Mouse (Mus musculus) telencephalon, adult 2 months (tissue): ENCODE measurements at regions not wholly inside any gene's neighbourhood (a gene's known extent, or its start where the extent isn't known, plus 50 kb on each side); places are given as distances from the start of the nearest gene placed in this dataset.

ENCODE experiments used
- DNase-seq: peaks from one replicate; pipeline ENCODE4 v3.0.0-alpha.2; 2011; ENCODE audit warnings: low read depth, low spot score

DNA sequence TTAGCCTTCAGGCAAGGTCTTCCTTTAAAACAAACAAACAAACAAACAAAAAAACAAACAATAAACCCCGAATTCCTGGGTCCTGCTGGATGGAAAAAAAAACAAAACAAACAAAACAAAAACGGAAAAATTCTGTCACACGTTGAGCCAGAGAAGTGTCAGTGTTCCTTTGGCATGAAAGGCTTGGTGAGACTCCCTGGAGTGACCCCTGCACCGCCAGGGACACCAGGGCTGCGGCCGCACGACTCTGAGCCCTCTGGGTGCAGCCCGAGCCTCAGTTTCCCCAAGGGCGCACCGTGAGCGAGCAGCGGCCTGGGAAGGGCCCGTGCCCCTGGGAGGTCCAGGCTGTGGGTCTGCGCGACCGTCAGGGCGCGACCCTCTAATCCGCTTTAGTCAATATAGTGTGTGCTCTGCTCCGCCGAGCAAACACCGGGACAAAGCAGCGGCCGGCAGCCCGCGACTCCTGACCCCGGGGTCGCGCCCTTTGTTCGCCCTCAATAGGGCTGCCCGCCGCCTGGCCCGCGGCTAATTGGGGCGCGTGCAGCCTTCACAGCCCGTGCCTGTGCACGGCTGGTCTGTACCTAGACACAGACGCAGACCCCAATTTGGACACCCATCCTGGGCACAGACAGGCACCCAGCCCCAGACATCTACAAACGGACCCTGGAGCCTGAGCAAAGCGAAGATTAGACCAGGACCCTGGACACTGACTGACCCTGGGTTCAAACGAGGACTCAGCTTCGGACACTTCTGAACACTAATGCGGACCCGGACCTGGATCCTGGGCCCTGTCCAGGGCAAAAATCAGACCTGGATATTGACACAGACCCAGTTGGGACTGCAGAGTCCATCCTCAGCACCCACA is 74.0 kb upstream of the Ppara start:
- DNase-seq, result no peak

DNA sequence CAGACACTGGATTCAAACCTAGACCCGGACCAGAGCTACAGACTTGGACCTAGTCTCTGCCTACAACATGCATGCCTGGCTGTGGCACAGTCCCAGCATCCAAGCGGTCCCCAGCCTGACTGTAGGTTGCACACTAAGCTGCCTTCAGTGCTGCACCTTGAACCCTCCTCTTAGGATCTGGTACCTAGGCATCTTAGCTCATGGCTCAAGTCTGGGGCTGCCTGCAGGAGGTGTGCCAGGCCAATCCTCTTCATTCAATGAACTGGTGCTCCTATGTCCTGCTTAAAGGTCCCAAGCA is 73.4 kb upstream of the Ppara start:
- no peak for DNase-seq

DNA sequence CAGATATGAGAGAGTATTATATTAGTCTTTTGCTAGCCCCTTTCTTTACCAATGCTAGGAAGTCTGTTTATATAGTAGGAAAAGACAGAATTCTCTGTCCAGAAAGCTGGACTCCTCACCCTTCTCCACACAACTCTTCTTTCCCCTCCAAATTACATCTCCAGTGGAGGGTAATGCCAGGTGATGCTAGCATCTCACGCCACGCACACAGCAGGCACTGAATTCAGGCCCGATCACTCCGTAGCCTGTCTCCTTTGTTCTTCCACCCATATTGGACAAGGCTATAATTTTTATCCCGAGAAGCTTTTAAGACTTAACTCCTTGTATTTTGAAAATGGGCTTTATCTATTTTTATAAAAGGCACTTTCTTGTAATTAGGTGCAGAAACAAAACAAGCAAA is 73.0 kb upstream of the Ppara start:
- DNase-seq, result no peak

DNA sequence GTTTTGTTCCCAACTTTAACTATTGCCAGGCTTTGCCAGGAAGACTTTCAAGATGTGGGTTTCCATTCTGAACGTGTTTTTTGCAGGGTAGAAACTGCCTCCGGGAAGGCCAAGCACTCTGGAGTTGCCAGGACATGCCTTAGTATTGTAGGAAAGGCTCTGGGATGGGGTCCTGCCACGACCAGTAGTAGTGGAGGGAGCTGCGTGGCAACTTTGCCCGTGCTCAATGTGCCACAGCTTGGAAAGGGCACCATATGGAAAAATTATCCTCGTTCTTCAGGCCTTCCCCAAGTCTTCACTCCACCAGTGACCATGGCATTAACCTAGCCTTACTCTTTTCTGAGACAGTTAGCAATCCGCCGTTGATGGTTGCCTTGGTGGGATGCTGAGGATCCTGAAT is 72.5 kb upstream of the Ppara start:
- no peak for DNase-seq

DNA sequence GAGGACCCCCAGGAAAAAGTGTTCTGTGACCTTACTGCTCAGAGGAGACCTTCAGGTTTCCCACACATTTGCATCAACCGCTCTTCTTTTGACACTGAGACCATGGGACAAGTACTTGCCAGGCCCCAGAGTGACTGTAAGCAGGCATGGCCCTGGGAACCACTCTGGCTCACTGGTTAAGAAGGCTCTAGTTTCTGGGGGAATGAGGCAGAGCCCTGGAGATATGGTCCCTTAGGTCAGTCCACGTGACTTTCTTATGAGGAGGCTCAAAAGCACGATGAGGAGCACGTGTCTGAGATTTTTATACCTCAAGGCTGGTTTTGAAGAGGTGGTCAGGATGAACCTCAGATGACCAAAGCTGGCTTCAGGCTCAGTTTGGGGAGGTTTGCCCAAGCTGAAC is 72.1 kb upstream of the Ppara start:
- no peak for DNase-seq

DNA sequence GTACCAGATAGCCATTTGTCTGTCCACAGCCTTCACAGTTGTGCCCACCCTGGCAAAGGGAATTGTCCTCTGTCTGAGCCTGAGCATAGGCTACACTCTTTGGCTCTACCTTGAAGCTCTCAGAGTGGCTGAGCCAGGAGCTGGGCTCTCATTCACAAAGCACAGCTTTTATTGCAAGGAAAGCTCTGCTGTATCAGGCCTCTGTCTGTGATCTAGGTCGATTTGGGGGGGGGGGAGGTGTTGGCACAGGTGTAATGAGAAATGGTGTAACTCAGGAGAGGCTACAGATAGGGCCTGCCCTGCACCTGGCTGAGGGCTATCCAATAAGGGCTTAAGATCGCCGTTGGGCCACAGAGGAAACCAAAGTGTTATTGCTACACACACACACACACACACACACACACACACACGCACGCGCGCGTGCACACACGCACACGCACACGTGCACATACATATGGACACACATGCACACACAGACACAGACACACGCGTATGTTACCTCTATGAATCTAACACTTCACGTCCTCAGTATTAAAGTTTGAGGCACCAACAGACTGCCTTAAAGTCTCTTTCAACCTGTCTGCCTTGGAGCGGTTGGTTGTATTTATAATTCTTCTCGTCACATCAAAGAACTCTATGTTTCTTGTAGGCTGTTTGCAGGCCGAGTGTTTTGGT is 70.9 kb upstream of the Ppara start:
- DNase-seq, result no peak

DNA sequence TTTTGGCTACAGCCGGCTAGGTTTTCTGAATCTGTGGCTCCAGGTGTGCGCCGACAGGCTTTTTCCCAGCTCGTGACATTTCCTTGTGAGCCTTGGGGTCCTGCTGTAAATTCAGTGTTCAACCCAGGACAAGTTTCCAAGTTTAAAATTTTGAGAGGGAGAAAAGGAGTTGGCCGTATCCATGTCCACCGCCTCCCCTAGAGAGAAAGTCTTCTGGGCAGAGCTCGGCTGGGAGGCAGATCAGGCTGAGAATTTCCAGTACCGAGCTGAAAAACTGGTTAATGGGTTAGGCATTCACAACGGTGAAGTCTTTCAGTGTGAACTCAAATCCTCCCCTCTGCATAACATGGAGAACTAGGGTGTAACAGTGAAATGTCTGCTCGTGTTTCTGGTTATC is 70.4 kb upstream of the Ppara start:
- no peak for DNase-seq

DNA sequence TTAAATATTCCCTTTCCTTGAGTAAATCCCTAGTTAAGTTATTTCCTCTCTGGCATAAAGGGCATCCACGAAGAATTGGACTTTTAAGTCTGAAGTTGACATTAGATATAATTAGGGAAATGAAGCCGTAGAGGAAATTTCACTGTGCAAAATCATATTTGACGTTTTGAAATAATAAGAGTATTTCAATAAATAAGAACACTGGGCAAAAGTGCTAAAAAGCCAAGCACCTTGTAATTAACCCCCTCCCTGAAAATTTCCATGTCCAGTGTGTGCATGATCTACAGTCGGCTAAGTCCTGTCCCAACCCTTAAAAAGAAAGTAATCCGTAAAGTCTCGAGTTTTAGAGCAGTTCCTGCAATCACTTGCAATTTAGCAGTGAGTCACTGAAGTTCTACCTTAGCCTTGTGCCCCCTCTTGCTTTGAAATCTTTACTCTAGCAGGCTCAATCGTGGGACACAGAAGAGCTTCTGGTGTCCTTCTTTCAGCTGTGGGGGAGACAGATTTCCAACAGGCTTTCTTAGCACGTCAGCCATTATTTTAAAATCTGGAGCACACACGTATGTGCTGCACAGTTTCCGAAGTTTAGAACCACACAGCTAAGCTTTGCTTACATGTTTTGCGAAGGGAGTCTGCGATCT is 69.5 kb upstream of the Ppara start:
- no peak for DNase-seq

DNA sequence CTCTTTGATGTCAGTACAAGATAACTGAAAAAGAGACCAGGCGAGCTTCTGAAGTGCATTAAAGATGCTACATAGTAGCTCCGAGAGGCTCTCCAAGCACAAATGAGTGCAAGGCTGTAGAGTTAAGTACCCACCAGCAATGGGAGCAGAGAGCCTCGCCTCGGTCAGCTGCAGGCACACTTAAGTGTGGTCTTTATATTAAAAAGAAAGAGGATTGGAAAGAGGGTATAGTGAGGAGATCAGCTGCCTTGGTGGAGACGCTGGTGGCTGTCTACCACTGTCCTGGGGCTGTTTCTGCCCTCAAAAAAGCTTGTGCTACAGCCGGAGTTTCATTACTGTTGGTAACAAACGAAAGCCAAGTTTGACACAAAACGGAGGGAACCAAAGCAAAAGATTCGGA is 68.3 kb upstream of the Ppara start:
- no peak for DNase-seq

DNA sequence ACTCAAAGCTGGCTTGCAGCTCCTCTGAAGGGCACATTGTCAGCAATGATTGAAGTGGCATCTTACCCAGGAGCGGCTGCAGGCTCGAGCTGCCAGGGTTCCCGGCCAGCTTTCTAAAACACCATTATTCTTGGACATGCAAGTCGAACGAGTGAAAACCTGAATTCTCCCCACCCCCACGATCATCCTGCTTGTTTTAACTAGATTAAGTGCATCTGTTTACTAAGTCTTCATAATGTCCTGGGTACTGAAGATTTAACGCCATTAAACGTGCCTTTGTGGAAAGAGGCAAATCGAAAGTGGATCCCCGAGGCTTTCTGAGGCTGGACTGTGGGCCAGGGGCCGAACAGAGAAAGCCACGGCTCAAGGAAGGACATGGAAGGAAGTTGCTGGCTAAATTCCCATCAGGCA is 67.4 kb upstream of the Ppara start:
- DNase-seq, result no peak

DNA sequence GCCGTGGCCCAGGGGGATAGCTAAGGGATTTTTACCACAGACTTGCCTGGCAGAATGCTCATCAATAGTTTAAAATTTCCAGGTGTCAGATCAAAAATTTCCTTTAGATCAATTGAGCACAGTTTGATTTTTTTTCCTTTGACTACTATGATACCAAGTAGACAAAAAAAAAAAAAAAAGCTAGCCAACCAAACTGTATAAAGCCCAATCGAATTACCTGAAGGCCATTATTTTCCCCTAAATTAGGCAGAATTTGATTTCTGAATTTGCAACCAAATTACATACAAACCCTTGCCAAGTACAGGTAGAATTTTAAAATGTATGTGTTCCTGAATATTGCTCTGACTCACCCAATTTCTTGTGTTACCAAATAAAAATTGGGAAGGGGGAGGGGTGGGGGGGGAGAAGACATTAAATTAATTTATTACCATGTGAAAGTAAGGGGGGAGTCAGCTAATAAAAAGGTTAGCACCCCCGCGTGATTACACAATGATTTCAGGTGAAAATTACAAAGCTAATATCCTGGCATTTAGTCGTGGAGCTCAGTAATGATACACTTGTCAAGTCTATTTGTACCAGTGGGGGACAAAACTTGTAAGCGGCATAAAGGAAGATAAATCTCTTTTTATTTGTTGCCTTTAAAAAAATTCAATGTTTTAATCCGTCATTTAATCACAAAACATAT is 66.7 kb upstream of the Ppara start:
- DNase-seq, result no peak

DNA sequence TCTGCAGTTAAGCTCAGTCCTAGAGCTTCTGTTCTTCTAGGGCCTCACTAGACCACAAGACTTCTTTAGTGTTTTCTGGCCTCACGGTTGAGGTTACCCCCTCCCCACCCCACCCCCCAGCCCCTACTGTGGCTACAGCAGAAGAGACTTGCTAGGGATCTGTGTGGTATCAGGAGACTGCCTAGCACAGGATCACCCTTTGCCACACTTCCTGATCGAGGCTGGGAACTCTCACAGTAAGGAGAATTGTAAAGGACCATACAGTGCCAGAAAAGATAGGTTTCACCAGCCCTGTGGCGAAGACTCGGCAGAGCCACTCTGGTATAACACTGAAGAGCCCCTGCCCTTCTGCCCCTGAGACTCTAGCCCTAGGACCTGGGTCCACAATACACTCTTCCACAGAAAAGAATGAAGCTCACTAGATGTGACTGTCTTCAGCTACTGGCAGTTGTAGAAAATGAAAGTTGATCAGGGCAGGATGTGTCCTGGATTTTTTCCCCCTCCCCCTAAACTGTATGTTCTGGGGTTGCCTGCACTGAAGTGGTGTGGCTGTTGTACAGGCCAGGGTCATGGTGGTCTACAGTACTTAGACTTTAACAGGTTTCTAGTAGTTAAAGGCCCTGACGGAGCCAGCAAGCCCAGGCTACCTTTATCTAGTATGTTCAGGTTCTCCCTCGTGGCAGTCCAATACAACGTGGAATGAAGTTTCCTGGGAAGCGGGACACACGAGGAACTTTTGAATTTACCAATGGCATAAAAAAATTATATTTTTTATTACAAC is 65.7 kb upstream of the Ppara start:
- no peak for DNase-seq

DNA sequence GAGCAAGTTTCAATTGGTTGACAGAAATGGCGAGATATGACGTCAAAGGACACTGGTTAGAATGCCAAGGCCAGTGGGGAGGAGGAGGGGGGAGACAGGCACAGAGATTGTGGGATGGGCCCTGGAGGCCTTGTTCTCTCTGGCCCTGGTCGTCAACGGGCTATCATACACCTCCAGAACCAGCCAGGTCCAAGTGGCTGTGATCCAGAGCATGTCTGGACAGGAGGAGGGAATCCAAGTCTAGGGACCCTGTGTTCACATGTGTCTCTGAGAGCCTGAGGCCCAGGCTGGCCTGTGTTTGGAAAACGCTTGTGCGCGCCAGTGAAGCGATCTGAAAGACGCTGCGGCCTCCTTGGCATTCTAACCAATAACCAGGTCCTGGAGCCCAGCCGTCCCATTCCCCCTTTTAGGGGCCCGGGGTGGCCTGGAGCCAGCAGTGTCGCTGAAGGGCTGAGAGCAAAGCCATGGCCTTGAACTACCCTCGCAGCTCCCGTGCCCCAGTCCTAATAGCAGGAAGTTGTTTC is 65.1 kb upstream of the Ppara start:
- peak; percentile 86 for DNase-seq

DNA sequence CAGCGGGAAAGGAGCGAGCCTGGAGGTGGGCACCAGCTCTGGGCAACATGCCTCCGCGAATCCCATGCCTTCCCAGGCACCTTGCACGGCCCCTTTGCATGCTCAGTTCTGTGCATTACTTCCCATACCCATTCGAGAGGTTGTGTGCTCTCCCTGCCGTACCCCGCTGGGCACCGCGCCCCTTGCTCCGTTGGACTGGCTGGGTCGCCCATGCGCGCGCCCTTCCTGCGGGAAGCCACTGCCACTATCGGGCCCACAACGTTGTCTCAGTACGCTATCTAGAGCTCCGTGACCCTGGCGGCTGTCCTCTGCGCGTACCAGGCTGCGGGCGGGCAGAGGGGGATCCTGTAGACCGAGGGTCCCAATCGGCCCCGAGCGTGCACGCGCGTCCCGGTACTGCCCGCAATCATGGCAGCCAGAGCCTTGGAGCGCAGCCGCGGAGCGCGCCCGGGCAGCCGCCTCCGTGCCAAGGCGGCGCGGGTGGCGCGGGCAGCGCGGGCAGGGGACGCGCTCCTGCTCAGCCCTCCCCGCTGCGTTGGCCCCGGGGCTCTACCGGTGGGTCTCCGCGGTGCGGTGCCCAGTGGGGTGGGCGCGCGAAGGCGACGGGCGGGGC is 64.5 kb upstream of the Ppara start:
- no peak for DNase-seq

DNA sequence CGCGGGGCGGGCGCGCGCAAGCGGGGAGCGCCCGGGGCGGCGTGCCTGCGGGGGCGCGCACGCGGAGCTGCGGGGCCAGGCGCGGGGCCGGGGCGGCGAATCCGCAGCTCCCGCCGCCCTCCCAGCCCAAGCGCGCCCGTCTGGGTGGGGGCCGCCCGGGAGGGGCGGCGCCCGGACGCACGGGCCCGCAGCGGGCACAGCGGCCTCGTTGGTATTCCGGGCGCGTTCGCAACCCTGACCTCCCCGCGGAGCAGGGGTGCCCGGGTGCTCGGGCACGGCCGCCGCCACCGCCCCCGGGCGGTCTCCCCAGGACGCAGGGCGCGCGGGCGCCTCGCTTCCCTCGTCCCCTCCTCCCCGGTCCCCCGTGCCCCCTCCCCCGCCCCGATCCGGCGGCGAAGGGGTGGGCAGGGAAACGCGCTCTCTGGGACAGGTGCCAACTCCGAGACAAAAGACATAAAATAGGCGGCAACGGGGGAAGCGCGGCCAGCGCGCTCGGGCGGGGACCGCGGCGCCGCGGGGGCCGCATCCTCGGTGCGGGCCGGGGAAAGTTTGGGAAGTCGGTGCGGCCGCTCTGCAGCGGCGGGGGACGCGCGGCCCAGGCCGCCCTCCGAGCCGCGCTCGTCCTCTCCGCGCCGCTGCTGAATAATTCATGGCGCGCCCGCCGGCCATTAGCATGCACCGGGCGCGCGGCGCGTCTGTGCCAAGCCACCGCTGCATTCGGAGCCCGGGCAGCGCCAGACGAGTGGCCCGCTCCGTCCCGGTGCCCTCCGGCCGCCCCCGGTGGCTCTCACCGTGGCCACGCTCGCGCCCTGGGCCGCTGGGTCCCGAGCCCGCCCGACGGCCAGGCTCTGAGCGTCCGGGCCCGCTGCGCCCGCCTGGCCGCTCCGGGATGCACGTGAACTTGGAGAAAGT is 63.7 kb upstream of the Ppara start:
- DNase-seq, result no peak

DNA sequence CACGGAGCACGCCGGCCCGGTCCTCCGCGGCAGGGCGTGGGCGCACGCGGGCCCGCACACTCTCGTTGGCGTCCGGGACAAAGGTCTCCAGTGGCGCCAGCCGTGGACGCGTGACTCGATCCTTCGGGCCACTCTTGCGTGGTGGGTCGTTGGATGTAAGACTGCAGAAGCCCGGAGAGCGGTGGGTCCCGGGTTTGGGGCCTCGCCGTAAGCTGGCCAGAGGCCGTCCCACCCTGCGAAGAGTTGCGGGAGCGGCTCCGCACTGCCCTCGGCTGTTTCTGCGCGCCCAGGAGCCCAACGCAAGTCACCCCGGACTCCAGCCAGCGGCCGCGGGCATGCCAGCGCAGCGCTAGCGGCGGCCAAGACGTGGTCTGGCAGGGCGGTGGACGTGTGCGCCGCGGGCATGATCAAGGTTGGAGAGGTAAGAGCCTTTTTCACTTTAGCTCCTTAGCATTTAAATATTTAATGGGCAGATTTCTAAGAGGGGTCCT is 63.0 kb upstream of the Ppara start:
- DNase-seq, result no peak

DNA sequence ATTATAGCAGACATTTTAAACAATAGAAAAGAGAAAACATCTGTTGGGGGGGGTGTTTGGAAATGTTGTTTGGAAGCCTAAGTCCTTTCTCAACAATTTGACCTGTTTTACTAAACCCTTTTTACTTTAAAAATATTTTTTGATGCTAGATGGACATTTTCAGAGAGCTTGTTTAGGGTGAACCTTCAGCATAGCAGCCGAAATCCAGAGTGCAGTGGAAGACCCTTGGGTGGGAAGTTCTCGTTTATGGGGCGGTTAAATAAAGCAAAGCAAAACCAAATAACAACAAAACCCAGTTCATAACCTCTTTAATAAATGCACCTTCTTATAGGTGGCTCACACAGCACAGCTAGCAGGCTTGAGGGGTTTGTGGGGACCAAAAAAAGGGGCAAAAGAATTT is 62.4 kb upstream of the Ppara start:
- no peak for DNase-seq

DNA sequence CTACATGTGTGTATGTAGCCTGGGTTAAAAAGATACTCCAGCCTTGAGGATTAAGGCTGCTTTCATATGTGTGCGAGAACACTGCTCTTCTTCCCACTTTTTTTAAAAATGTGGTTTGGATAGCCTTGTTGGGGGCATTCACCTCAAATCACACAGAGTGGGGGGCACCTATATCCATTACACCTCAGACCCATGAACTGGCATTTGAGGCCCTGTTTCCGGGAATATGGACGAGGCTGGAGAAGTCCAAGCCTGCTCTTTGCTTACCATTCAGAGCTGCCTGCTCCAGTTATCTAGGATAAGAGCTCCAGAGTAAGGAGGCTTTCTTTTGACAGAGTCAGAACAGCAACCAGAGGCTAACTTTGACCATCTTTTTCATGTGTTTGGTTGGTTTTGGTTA is 61.9 kb upstream of the Ppara start:
- no peak for DNase-seq

DNA sequence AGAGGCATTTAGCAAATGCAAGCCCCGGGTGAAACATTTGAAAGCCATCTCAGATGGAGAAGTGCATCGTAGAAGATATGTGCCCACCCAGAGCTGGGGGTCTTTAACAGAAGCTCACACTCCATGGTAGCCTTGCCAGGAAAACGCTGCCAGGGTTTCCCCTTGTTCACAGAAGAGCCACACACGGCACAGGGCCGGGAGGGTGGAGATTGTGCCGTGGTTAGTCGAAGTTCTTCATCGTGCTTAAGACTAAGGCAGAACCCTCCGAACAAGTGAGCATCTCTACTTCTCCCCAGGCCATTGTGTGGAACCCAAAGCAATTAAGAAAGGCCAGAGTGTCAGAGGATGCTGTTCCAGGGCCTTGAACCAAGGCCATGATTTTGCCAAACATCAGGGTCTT is 61.3 kb upstream of the Ppara start:
- DNase-seq, result no peak
